Mouse (Mus musculus) induced T-regulatory cell, adult 2 months (primary cell): Measurements from ENCODE around the gene Cts6.
"Not testable (repeated sequence)": the region's sequence is repeated elsewhere in the genome, so short reads cannot be mapped to it uniquely, and the experiment has no call there.

Experiments used
- DNase-seq: peaks from one replicate; pipeline ENCODE4 v3.0.0-alpha.2; 2012; ENCODE audit warnings: low read depth

Cts6 gene

GRCm38 (mm10) chr13:61203310-61203709 is at the start of gene Cts6:
TSS of gene Cts6 (minus strand) at chr13:61203410.
- DNase-seq, result no peak

- peak; percentile 74 for DNase-seq
Observed at GRCm38 (mm10) chr13:61241076-61241947, 38.1 kb upstream of the Cts6 start.

- not testable (repeated sequence) for DNase-seq
Observed at GRCm38 (mm10) chr13:61185151-61185933, 17.9 kb downstream of the Cts6 start.

- DNase-seq, result no peak
Observed at GRCm38 (mm10) chr13:61164622-61165021, 38.6 kb downstream of the Cts6 start.

- DNase-seq, result no peak
Observed at GRCm38 (mm10) chr13:61164156-61164555, 39.1 kb downstream of the Cts6 start, which contains the start of gene Ctsr. TSS of gene Ctsr (minus strand) at chr13:61164256.
